In the genomic region with DNA sequence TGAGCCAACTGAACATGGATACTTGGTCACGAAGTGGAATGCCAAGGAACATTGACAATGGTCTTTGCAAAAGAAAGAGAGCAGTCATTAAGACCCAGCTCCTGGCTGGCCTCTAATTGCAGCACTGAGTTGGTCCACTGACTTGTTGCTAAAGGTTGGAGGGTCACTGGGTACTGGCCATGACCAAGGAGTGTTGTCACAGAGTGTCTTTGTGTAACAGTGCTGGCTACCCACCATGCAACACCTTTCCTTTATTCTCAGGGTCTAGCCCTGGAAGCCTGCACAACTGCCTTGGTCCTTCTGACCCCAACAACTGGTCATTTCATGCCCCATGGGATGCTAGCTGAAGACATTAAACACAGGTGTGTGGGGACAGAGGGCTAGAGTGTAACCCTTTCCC, we compare ENCODE assay signal across 19 mouse cellular contexts.
"Had no signal": no experiment of that assay in that cellular context is flagged by ENCODE, and none has a peak within 500 bp of the region (broad histone marks: within the 10 kb centered on the region; RNA-seq: fewer than 3 reads in every experiment).

No protein-coding gene starts in this region.

- H3K4me3 ChIP-seq: layer of hippocampus, adult 2 months; left cerebral cortex, adult 2 months; liver, embryonic 13.5 days had no signal

- H3K36me3 ChIP-seq: liver, embryonic 13.5 days had no signal

- H3K9me3 ChIP-seq: liver, embryonic 13.5 days had no signal

- H3K4me2 ChIP-seq: liver, embryonic 13.5 days; midbrain, embryonic 11.5 days had no signal

- DNase-seq: kidney, adult 9 months; kidney, postnatal 25 days; layer of hippocampus, postnatal 36 days; liver, embryonic 13.5 days; lung, adult 2 months; lung, postnatal 14 days; lung, postnatal 4 days; midbrain, embryonic 14.5 days; right cerebral cortex, adult 18-20 months; right cerebral cortex, postnatal 14 days; right cerebral cortex, postnatal 4 days; thymus, adult 18-20 months; thymus, postnatal 14 days; thymus, postnatal 4 days had no signal

- H3K27ac ChIP-seq: layer of hippocampus, adult 2 months; left cerebral cortex, adult 2 months; liver, embryonic 13.5 days; stomach, postnatal 0 days had no signal

- ATAC-seq: intestine, postnatal 0 days had no signal

- H3K9ac ChIP-seq: liver, embryonic 13.5 days had no signal

- H3K27me3 ChIP-seq: liver, embryonic 13.5 days had no signal
